Mouse (Mus musculus) CH12.LX (cell line): Measurements from ENCODE around the gene Klk14.

ENCODE experiments used
- CHD1 ChIP-seq: IDR thresholded peaks from 2 replicates; pipeline ENCODE4 v1.6.1; 2012; ENCODE audit warnings: low read depth, low read length, improper control_type of control experiment, inconsistent platforms
- CHD2 ChIP-seq: IDR thresholded peaks from 2 replicates; pipeline ENCODE4 v1.6.1; 2011; ENCODE audit warnings: low read length, improper control_type of control experiment
- CTCF ChIP-seq, 2 experiments: IDR thresholded peaks in 1 of 2; conservative IDR thresholded peaks in 1 of 2; 2 replicates each; pipeline ENCODE4 v1.5.1; 2011 to 2012; ENCODE audit warnings: low read depth in 2 of 2, low read length in 2 of 2, improper control_type of control experiment in 1 of 2, inconsistent platforms in 1 of 2, mild to moderate bottlenecking in 1 of 2, moderate library complexity in 1 of 2
- ETS1 ChIP-seq: conservative IDR thresholded peaks from 2 replicates; pipeline ENCODE4 v1.6.1; 2012; ENCODE audit warnings: low read depth, mild to moderate bottlenecking, inconsistent platforms, low read length, improper control_type of control experiment, moderate library complexity
- MAX ChIP-seq: IDR thresholded peaks from 2 replicates; pipeline ENCODE4 v1.6.1; 2011; ENCODE audit warnings: low read length, improper control_type of control experiment
- MAZ ChIP-seq: IDR thresholded peaks from 2 replicates; pipeline ENCODE4 v1.6.1; 2012; ENCODE audit warnings: low read depth, mild to moderate bottlenecking, inconsistent platforms, low read length, improper control_type of control experiment, moderate library complexity
- MEF2A ChIP-seq: IDR thresholded peaks from 2 replicates; pipeline ENCODE4 v1.6.1; 2014; ENCODE audit warnings: low read depth, mild to moderate bottlenecking, inconsistent platforms, low read length, improper control_type of control experiment, borderline replicate concordance
- POLR2A ChIP-seq: IDR thresholded peaks from 2 replicates; pipeline ENCODE4 v1.6.1; 2011; ENCODE audit warnings: low read depth, mild to moderate bottlenecking, improper control_type of control experiment, low read length
- POLR2AphosphoS2 ChIP-seq: IDR thresholded peaks from 2 replicates; pipeline ENCODE4 v1.6.1; 2011; ENCODE audit warnings: low read depth, low read length, improper control_type of control experiment
- ZC3H11A ChIP-seq: IDR thresholded peaks from 2 replicates; pipeline ENCODE4 v1.6.1; 2012; ENCODE audit warnings: low read depth, mild to moderate bottlenecking, inconsistent platforms, low read length, improper control_type of control experiment
- ZKSCAN1 ChIP-seq: IDR thresholded peaks from 2 replicates; pipeline ENCODE4 v1.6.1; 2012; ENCODE audit warnings: low read depth, inconsistent platforms, low read length, improper control_type of control experiment, borderline replicate concordance
- ZMIZ1 ChIP-seq: IDR thresholded peaks from 2 replicates; pipeline ENCODE4 v1.6.1; 2012; ENCODE audit warnings: low read depth, mild to moderate bottlenecking, inconsistent platforms, low read length, improper control_type of control experiment

- no peak for TF ChIP-seq ZMIZ1
- TF ChIP-seq ZKSCAN1: no peak
- no peak for TF ChIP-seq ZC3H11A
- no peak for TF ChIP-seq POLR2A
- TF ChIP-seq CTCF (conservative IDR thresholded peaks at IDR 0.05 in 1 of 2, IDR thresholded peaks at IDR 0.05 in 1 of 2; ENCODE audit: low read depth in 2 of 2, low read length in 2 of 2): no peak
- no peak for TF ChIP-seq MAX
- no peak for TF ChIP-seq CHD2
- no peak for TF ChIP-seq CHD1
- no peak for TF ChIP-seq MEF2A
- no peak for TF ChIP-seq MAZ
- no peak for TF ChIP-seq POLR2AphosphoS2
- no peak for TF ChIP-seq ETS1
Measured at GRCm38 (mm10) chr7:43660002-43660401, 30.2 kb upstream of the Klk14 start, which contains the start of gene Siglece.
